Mouse (Mus musculus) thymus, postnatal 0 days (tissue): ENCODE measurements around the gene 2700081O15Rik. TPM values are rescaled to one million over a fixed set of nuclear protein-coding genes. Genes with fewer than 3 reads are reported as not detected.

Source experiments
- microRNA-seq: library from miRNA; unstranded; fragments of <30 nt; microRNA quantifications from one replicate; pipeline ENCODE4, GENCODE M21; 2016; ENCODE audit warnings: borderline number of aligned reads
- polyA plus RNA-seq: library from polyadenylated mRNA; unstranded; fragments of >200 nt; fragmentation: Nextera tagmentation; extraction: Ambion mirVana; gene quantifications from 2 replicates; pipeline ENCODE4 v1.2.1, GENCODE M21; 2015

Gene 2700081O15Rik
- polyA plus RNA-seq, 1 experiment from 2014 or later = 7.1 TPM

Small RNA genes lying within 50 kb of the gene (microRNA-seq; reads per million reads assigned to microRNA genes)
- gene Mir6991 = 1.7 reads per million

Other genes starting within 250 kb of the 2700081O15Rik start
- 166 TPM in 2 replicates for gene Otub1, start 211.3 kb upstream of the 2700081O15Rik start, polyA plus RNA-seq
- 1,177 and 1,274 TPM in 2 replicates for gene Cox8a, start 200.0 kb upstream of the 2700081O15Rik start, polyA plus RNA-seq
- 63.9 TPM in 2 replicates for gene Naa40, start 176.4 kb upstream of the 2700081O15Rik start, polyA plus RNA-seq
- 7.3 and 8.1 TPM in 2 replicates for gene Rcor2, start 150.3 kb upstream of the 2700081O15Rik start, polyA plus RNA-seq
- gene Mark2, start 75.8 kb upstream of the 2700081O15Rik start, polyA plus RNA-seq = 48.1 and 65.1 TPM in 2 replicates
- gene Spindoc, start 34.6 kb upstream of the 2700081O15Rik start, polyA plus RNA-seq = 28.6 and 35.2 TPM in 2 replicates
- gene Rtn3, start 65.7 kb downstream of the 2700081O15Rik start, polyA plus RNA-seq = 192 and 207 TPM in 2 replicates
- gene Atl3, start 76.4 kb downstream of the 2700081O15Rik start, polyA plus RNA-seq = 14.0 and 14.6 TPM in 2 replicates
- gene Pla2g16, start 139.8 kb downstream of the 2700081O15Rik start, polyA plus RNA-seq = 27.1 and 28.4 TPM in 2 replicates
- gene Lgals12, start 189.6 kb downstream of the 2700081O15Rik start, polyA plus RNA-seq = 0.12 and 0.26 TPM in 2 replicates
- gene Hrasls5, start 194.9 kb downstream of the 2700081O15Rik start, polyA plus RNA-seq = 0.13 and 0.17 TPM in 2 replicates